ENCODE assay signal across 29 mouse cellular contexts in the genomic region with DNA sequence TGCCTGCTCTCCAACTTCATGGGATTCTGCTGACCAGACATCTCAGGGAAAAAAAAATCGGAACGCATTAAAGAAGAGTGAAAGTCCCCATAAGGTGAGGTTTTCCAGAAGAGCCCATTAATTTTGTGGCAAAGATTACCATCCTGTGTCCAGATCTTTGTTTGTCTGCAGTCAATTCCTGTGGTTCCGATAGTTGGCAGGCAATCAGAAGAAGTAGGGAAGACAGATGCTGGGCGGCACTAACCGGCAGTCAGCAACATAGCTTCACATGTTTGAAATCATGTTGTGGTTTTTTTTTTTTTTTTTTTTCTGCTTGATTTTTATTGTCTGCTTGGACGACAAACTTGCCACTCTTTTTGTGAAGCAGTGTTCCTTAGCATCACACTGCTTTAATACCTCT. TPM values are rescaled to one million over a fixed set of nuclear protein-coding genes. Genes with fewer than 3 reads are reported as not detected.
"Had no signal": no experiment of that assay in that cellular context is flagged by ENCODE, and none has a peak within 500 bp of the region (broad histone marks: within the 10 kb centered on the region; RNA-seq: fewer than 3 reads in every experiment).

No protein-coding gene starts in this region.

- H3K27ac ChIP-seq: gastrocnemius, adult 2 months; heart, embryonic 10.5 days; hindbrain, embryonic 10.5 days; hindbrain, embryonic 12.5 days; hindbrain, embryonic 14.5 days; intestine, embryonic 15.5 days; kidney, embryonic 15.5 days; kidney, postnatal 0 days; limb, embryonic 13.5 days; limb, embryonic 15.5 days; liver, embryonic 12.5 days; liver, embryonic 14.5 days had no signal

- ATAC-seq: hindbrain, embryonic 16.5 days; inflammation-experienced regulatory T-cells, adult 6 months; intestine, embryonic 15.5 days; liver, embryonic 12.5 days had no signal

- H3K9ac ChIP-seq: heart, embryonic 12.5 days; hindbrain, embryonic 12.5 days; hindbrain, embryonic 14.5 days; intestine, embryonic 15.5 days; kidney, embryonic 15.5 days; limb, embryonic 13.5 days; limb, embryonic 15.5 days; liver, embryonic 12.5 days; liver, embryonic 14.5 days had no signal

- H3K4me1 ChIP-seq: heart, embryonic 10.5 days; heart, embryonic 12.5 days; hindbrain, embryonic 10.5 days; hindbrain, embryonic 12.5 days; intestine, embryonic 15.5 days; kidney, embryonic 15.5 days; limb, embryonic 13.5 days; limb, embryonic 15.5 days; liver, embryonic 12.5 days had no signal

- DNase-seq: gastrocnemius, adult 2 months; gastrocnemius, postnatal 10 days; gastrocnemius, postnatal 25 days; heart, adult 18-20 months; heart, postnatal 10 days; heart, postnatal 4 days; kidney, adult 11 months; kidney, adult 2 months; kidney, adult 9 months; kidney, postnatal 14 days; kidney, postnatal 36 days; layer of hippocampus, adult 9-11 months; layer of hippocampus, postnatal 36 days; left cerebral cortex, postnatal 4 days had no signal

- H3K4me3 ChIP-seq: gastrocnemius, adult 2 months; heart, embryonic 10.5 days; heart, embryonic 12.5 days; hindbrain, embryonic 10.5 days; hindbrain, embryonic 12.5 days; intestine, embryonic 15.5 days; kidney, embryonic 15.5 days; limb, embryonic 13.5 days; limb, embryonic 15.5 days; liver, embryonic 12.5 days had no signal

- H3K36me3 ChIP-seq: heart, embryonic 10.5 days; heart, embryonic 12.5 days; hindbrain, embryonic 10.5 days; hindbrain, embryonic 12.5 days; intestine, embryonic 15.5 days; kidney, embryonic 15.5 days; limb, embryonic 13.5 days; limb, embryonic 15.5 days; liver, embryonic 12.5 days had no signal

- H3K4me2 ChIP-seq: heart, embryonic 12.5 days; hindbrain, embryonic 12.5 days; hindbrain, embryonic 14.5 days; intestine, embryonic 15.5 days; kidney, embryonic 15.5 days; limb, embryonic 13.5 days; limb, embryonic 15.5 days; liver, embryonic 12.5 days had no signal

- H3K9me3 ChIP-seq: heart, embryonic 10.5 days; heart, embryonic 12.5 days; hindbrain, embryonic 10.5 days; hindbrain, embryonic 12.5 days; intestine, embryonic 15.5 days; kidney, embryonic 15.5 days; limb, embryonic 13.5 days; limb, embryonic 15.5 days; liver, embryonic 12.5 days had no signal

- H3K27me3 ChIP-seq: heart, embryonic 12.5 days; hindbrain, embryonic 12.5 days; intestine, embryonic 15.5 days; kidney, embryonic 15.5 days; limb, embryonic 13.5 days; limb, embryonic 15.5 days; liver, embryonic 12.5 days had no signal

RNA-seq across cellular contexts. Expression of a gene that starts 39.4 kb away (rescaled TPM):
- polyA plus RNA-seq: liver, adult 2 months had no signal
